Mouse (Mus musculus): ENCODE measurements around the gene Lpcat1.

DNA sequence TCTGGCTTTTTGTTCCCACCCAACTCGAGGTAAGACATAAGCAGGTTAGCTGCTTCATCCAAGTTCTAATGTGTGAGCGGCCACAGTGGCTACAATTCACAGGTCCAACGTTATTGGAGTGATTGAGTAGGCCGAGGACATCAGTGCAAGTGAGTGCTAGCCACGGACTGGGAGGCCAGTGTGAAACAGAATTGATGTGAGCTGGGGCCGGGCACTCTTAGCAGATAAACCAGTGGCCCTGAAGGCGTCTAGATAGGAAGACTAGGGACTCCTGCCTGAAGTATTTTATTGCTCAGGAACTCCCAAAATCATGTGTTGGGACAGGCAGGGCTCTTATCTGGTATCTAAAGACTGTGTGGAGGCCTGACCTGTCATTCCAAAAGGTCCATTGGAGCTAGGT, 31.3 kb upstream of the Lpcat1 start:
- TF ChIP-seq CTCF (IDR thresholded peaks at IDR 0.05; ENCODE audit: insufficient read depth, low read length) (no peak), POLR2A (IDR thresholded peaks at IDR 0.05; ENCODE audit: borderline replicate concordance, extremely low read depth, low read depth, low read length) (no peak)
